Mouse (Mus musculus) cerebellum, adult (tissue): ENCODE measurements around the gene Fam184a.
"Not testable (repeated sequence)": the region's sequence is repeated elsewhere in the genome, so short reads cannot be mapped to it uniquely, and the experiment has no call there.

ENCODE experiments used
- ATAC-seq: cut with Nextera tagmentation; 2 replicates; pipeline ENCODE4 v1.9.2; 2017; ENCODE audit warnings: mild to moderate bottlenecking, moderate library complexity, mixed read lengths; ENCODE audit not compliant: insufficient number of reproducible peaks, low FRiP score, low TSS enrichment

Fam184a gene

GRCm38 (mm10) chr10:53694757-53695156 is 56.2 kb downstream of the Fam184a start:
- ATAC-seq: no peak; the same call in 1 of the 2 replicates

GRCm38 (mm10) chr10:53691263-53691662 is 59.7 kb downstream of the Fam184a start:
- no peak for ATAC-seq

GRCm38 (mm10) chr10:53688952-53689584 is 61.9 kb downstream of the Fam184a start:
- ATAC-seq: no peak

- ATAC-seq: no peak
Measured at GRCm38 (mm10) chr10:53688533-53688932, 62.4 kb downstream of the Fam184a start.

GRCm38 (mm10) chr10:53687888-53688287 is 63.0 kb downstream of the Fam184a start:
- no peak for ATAC-seq

- no peak for ATAC-seq
Measured at GRCm38 (mm10) chr10:53685806-53686205, 65.1 kb downstream of the Fam184a start.

- no peak for ATAC-seq
Measured at GRCm38 (mm10) chr10:53683226-53683625, 67.7 kb downstream of the Fam184a start.

- ATAC-seq: no peak
Measured at GRCm38 (mm10) chr10:53679690-53680557, 71.0 kb downstream of the Fam184a start.

- no peak for ATAC-seq
Measured at GRCm38 (mm10) chr10:53661788-53662187, 89.1 kb downstream of the Fam184a start.

GRCm38 (mm10) chr10:53654239-53654638 is 96.7 kb downstream of the Fam184a start:
- ATAC-seq: not testable (repeated sequence)

- no peak for ATAC-seq
Measured at GRCm38 (mm10) chr10:53650683-53651082, 100.2 kb downstream of the Fam184a start.

- ATAC-seq: peak; percentile 78
Measured at GRCm38 (mm10) chr10:53641507-53641906, 109.4 kb downstream of the Fam184a start.

GRCm38 (mm10) chr10:53635246-53635971 is 115.5 kb downstream of the Fam184a start:
- no peak for ATAC-seq

GRCm38 (mm10) chr10:53634160-53634559 is 116.8 kb downstream of the Fam184a start:
- no peak for ATAC-seq

GRCm38 (mm10) chr10:53630339-53630738 is 120.6 kb downstream of the Fam184a start, which contains the start of gene Mcm9:
TSS of gene Mcm9 (minus strand) at chr10:53630439.
- peak; percentile 0; the same call in 1 of the 2 replicates for ATAC-seq

- peak; percentile 91 for ATAC-seq
Measured at GRCm38 (mm10) chr10:53629918-53630250, 121.0 kb downstream of the Fam184a start.

- peak; percentile 80 for ATAC-seq
Measured at GRCm38 (mm10) chr10:53629247-53629917, 121.5 kb downstream of the Fam184a start.

GRCm38 (mm10) chr10:53615850-53616616 is 134.9 kb downstream of the Fam184a start:
- ATAC-seq: no peak

GRCm38 (mm10) chr10:53613955-53614354 is 137.0 kb downstream of the Fam184a start:
- no peak for ATAC-seq

GRCm38 (mm10) chr10:53612172-53612571 is 138.8 kb downstream of the Fam184a start:
- ATAC-seq: peak; percentile 98
